Mouse (Mus musculus) kidney, adult 2 months (tissue): Measurements from ENCODE around the gene 1810010H24Rik. TPM values are rescaled to one million over a fixed set of nuclear protein-coding genes. Genes with fewer than 3 reads are reported as not detected.
"Not testable (repeated sequence)": the region's sequence is repeated elsewhere in the genome, so short reads cannot be mapped to it uniquely, and the experiment has no call there.

Experiments used
- DNase-seq: peaks from one replicate; pipeline ENCODE4 v3.0.0; 2021
- H3K27ac ChIP-seq: fragments of 200-500 bp; 2 replicates; pipeline ENCODE4 v1.5.1; 2012; ENCODE audit warnings: low read depth, low read length, control low read depth, inconsistent platforms; ENCODE audit not compliant: insufficient read depth
- H3K27me3 ChIP-seq: fragments of 200-500 bp; replicated peaks from 2 replicates; pipeline ENCODE4 v1.6.1; 2012; ENCODE audit warnings: mild to moderate bottlenecking, moderate library complexity, low read length, inconsistent platforms; ENCODE audit not compliant: control insufficient read depth, insufficient read depth
- H3K36me3 ChIP-seq: fragments of 200-500 bp; 2 replicates; pipeline ENCODE4 v1.6.1; 2012; ENCODE audit warnings: mild to moderate bottlenecking, moderate library complexity, low read length, inconsistent platforms; ENCODE audit not compliant: control insufficient read depth, insufficient read depth
- H3K4me1 ChIP-seq: fragments of 200-500 bp; 2 replicates; pipeline ENCODE4 v1.6.1; 2011; ENCODE audit warnings: low read length; ENCODE audit not compliant: control insufficient read depth, insufficient read depth
- H3K4me3 ChIP-seq: fragments of 200-500 bp; 2 replicates; pipeline ENCODE4 v1.5.1; 2011; ENCODE audit warnings: mild to moderate bottlenecking, low read depth, low read length, control low read depth; ENCODE audit not compliant: insufficient read depth
- CTCF ChIP-seq: fragments of 200-500 bp; conservative IDR thresholded peaks from 2 replicates; pipeline ENCODE4 v1.5.1; 2011; ENCODE audit warnings: low read depth, mild to moderate bottlenecking, control low read depth, low read length, moderate library complexity, mixed read lengths; ENCODE audit not compliant: insufficient read depth, insufficient read length
- POLR2A ChIP-seq: fragments of 200-500 bp; IDR thresholded peaks from one replicate; pipeline ENCODE4 v1.6.1; 2011; ENCODE audit warnings: low read depth, low read length, control low read depth
- WGBS: fragments of 180-500 bp; shearing (Covaris S2); methylation state at CpG from one replicate; pipeline ENCODE4 v1.1.7; 2018; 5-methylcytosine and 5-hydroxymethylcytosine counted together
- polyA plus RNA-seq: library from polyadenylated mRNA; depleted of rRNA; stranded (reverse); fragments of >200 nt; gene quantifications from 2 replicates; pipeline ENCODE4 v1.2.3, GENCODE M21; 2012

Gene 1810010H24Rik
- polyA plus RNA-seq, 1 experiment = 1.8 TPM

DNA sequence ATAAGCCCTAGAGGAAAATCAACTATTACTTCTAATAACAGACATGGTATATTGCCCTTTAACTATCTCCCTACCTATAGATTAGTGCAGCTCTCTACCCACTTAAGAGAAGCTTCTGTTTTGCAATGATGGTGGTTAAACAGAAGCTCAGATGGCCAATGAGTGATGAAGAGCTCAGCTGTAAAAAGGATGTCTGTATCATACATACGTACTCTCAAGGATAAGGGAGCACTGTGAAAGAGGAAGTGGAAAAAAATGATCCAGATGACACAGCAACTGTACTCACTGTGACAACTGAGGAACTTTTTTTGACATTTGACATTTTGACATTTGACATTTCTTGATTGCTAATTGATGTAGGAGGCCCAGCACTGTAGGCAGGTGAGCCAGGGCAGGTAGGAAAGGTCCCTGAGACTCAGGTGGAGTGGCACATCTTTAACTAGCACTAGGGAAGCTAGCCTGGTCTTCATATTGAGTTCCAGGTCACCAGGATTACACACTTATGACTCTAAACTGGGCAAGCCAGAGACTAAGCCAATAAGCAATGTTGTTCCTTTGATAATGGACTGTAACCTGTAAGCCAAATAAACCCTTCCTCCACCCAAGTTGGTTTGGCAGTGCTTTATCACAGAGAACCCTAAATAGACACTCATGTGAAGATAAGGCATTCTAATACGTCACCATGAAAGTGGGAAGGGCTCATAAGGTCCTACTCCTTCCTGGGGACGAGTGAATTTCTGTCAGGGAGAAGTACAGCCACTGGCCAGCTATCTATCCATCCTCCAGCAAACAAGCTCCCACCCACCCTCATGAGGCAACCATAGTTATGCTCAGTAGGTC lies 31.0 kb upstream of the 1810010H24Rik start:
- H3K27me3 ChIP-seq = no peaks in the 10 kb centered on the region
- no peak overlapping the region for H3K4me3 ChIP-seq
- WGBS = 82% methylated on average over 3 of the region's 3 CpGs
- TF ChIP-seq POLR2A (no peak), CTCF (no peak)
- no peak for DNase-seq
- H3K27ac ChIP-seq = no peak overlapping the region
- H3K36me3 ChIP-seq = peaks cover 12% of the 10 kb centered on the region
- 0 out of 2 replicates have a peak, but pooled peaks cover 2% of the 10 kb centered on the region for H3K4me1 ChIP-seq

DNA sequence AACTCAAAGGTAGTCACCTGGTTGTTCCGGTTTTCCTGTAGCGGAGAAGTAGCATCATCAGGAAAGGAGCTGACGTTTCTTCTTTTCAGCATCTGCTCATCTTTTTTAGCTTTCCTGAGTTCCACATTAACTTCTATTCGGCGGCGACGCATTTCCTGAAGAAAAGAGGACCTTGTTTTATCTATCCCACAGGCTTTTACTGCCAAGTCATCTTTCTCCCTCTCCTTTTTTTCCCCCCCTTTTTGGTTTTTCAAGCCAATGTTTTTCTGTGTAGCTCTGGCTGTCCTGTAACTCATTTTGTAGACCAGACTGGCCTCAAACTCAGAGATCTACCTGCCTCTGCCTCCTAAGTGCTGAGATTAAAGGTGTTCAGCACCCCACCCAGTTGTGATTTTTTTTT lies 29.0 kb upstream of the 1810010H24Rik start:
- WGBS = 90% methylated on average over 7 of the region's 7 CpGs

DNA sequence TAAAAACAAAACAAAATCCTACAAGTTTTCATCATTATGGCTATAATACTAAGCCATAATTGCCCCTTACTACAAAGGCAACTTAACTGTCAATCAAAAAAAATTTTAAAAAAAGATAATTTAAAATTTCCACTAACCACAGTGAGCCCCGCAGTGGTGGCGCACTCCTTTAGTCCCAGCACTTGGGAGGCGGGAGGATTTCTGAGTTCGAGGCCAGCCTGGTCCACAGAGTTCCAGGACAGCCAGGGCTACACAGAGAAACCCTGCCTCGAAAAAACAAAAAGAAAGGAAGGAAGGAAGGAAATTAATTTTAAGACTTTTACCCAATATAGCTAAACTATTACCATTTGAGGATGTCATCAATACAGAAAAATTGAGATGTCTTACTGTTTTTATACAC lies 27.5 kb upstream of the 1810010H24Rik start:
- H3K27me3 ChIP-seq = no peaks in the 10 kb centered on the region
- no peak for TF ChIP-seq CTCF
- no peak overlapping the region for H3K4me3 ChIP-seq
- DNase-seq = no peak
- H3K4me1 ChIP-seq = peaks cover 11% of the 10 kb centered on the region; the same call in 1 of the 2 replicates
- WGBS = 39% methylated on average over 5 of the region's 5 CpGs
- H3K27ac ChIP-seq = no peak overlapping the region
- H3K36me3 ChIP-seq = peaks cover 7% of the 10 kb centered on the region

More for the DNA sequence above, 29.0 kb upstream of the 1810010H24Rik start:
- not testable (repeated sequence) for H3K27me3 ChIP-seq, H3K4me1 ChIP-seq, H3K4me3 ChIP-seq, H3K36me3 ChIP-seq, H3K27ac ChIP-seq, DNase-seq

DNA sequence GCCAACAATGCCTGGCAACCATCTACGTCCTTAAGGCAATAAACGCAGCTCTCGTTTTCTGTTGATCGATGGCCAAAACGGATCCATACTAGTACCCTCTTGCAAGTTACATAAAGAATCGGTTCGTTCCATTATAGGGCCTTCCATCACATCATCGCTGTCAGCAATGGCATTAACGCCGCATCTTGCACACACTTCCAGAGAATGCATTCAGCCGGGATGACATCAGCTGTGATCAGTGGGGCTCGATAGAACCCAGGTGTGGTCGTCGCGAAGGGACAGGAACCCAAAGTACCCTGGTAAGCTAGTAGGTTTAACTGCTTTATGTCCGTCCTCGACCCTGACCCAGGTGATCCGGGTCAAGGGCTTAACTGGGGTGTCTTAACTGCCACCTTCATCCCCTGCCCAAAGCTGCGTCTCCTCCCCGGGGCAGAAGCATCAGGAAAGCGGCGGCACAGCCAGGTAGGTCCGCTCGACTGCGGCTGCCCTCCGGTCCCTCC lies 26.8 kb upstream of the 1810010H24Rik start:
- WGBS = under 1% methylated on average over 26 of the region's 26 CpGs

DNA sequence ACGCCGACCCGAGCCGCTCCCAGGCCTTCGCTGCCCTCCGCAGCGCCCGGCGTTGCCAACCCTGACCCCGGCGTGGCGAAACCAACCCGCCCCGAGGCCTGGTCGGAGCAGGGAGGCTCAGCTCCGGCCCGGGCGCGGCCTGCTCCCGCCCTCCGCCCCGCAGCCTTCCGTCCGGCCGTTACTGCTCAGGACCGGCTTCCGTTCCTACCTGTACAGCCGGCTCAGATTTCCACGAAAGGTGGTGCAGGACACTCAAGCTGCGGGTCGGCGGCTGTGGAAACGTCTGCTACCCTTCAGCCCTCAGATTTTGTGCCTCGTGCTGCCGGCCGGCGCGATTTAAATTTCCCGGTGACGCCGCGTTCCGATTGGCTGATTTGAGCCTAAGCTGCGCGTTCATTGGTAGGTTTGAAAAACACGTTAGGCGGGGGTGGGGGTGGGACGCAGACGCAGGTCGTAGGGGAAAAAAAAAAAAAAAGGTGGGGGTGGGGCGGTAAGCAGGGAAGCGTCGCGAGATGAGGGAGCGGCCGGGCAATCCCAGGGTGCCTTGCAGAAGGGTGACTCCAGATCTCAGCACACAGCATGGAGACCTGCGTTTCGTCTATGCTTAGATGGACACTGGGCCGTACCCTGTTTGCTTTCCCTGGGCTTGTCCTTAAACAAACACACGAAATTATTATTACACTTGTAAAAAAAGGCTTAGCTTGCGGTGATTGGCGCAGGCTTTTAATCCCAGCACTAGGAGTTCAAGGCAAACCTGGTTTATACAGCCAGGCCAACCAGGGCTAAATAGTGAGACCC lies 26.1 kb upstream of the 1810010H24Rik start, which contains the start of gene Kpna2:
Kpna2 (minus strand) TSS at position 391 of the 798 bp plus-strand sequence.
- TF ChIP-seq POLR2A = peak; percentile 94
- TF ChIP-seq CTCF = no peak
- Histone ChIP-seq H3K36me3 (peaks cover 7% of the 10 kb centered on the region), H3K27me3 (no peaks in the 10 kb centered on the region), H3K4me3 (peak within 1 kb of the TSS; percentile 80), H3K27ac (peak within 1 kb of the TSS; percentile 95), H3K4me1 (peaks cover 11% of the 10 kb centered on the region; the same call in 1 of the 2 replicates)
- peak; percentile 96 for DNase-seq
- under 1% methylated on average over 62 of the region's 62 CpGs for WGBS

More for the DNA sequence above, 26.8 kb upstream of the 1810010H24Rik start:
- Histone ChIP-seq H3K4me3 (peak overlapping the region; percentile 80), H3K4me1 (peaks cover 11% of the 10 kb centered on the region; the same call in 1 of the 2 replicates), H3K27ac (peak overlapping the region; percentile 57), H3K27me3 (no peaks in the 10 kb centered on the region), H3K36me3 (peaks cover 7% of the 10 kb centered on the region)
- DNase-seq = peak; percentile 24
- TF ChIP-seq CTCF = no peak
- TF ChIP-seq POLR2A = no peak

DNA sequence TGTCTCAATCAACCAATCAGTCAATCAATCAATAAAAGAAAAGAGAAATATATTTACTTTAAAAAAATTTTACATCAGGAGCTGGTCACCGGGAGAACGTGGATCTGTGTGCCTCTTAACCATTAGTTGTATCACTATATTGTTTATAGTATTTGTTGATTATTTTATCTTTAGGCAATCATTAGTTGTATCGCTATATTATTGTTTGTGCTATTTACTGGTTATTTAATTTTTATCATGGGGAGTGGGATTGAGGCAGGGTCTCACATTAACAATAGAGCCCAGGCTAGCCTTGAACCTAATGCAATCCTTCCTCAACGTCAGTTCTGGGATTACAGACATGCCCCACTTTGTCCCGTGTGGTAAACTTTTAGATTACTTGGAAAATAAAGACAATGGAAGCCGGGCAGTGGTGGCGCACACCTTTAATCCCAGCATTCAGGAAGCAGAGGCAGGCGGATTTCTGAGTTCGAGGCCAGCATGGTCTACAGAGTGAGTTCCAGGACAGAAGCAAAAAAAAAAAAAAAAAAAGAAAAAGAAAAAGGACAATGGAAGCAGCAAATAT lies 25.4 kb upstream of the 1810010H24Rik start:
- no peak for DNase-seq
- Histone ChIP-seq H3K4me1 (peaks cover 11% of the 10 kb centered on the region; the same call in 1 of the 2 replicates), H3K27me3 (no peaks in the 10 kb centered on the region), H3K4me3 (peak overlapping the region; percentile 42), H3K36me3 (peaks cover 4% of the 10 kb centered on the region; the same call in 1 of the 2 replicates), H3K27ac (peak overlapping the region; percentile 95; the same call in 1 of the 2 replicates)
- TF ChIP-seq POLR2A = no peak
- no peak for TF ChIP-seq CTCF
- 87% methylated on average over 9 of the region's 9 CpGs for WGBS
